Mouse (Mus musculus) neural tube, embryonic 14.5 days (tissue): ENCODE results near the gene Neurog1. TPM values are rescaled to one million over a fixed set of nuclear protein-coding genes. Genes with fewer than 3 reads are reported as not detected.

ENCODE experiments used
- ATAC-seq: fragments of 200-750 bp; cut with Nextera tagmentation; 2 replicates; pipeline ENCODE4 v1.8.0; 2017; ENCODE audit warnings: low read depth, mild to moderate bottlenecking, moderate TSS enrichment, moderate library complexity
- H3K27ac ChIP-seq: fragments of 300-500 bp; sonication (generic); 2 replicates; pipeline ENCODE4 v1.5.1; 2014; ENCODE audit warnings: low read depth, mild to moderate bottlenecking, control low read depth, low read length, moderate library complexity, mixed read lengths
- H3K27me3 ChIP-seq: fragments of 300-500 bp; sonication (generic); 2 replicates; pipeline ENCODE4 v1.6.1; 2014; ENCODE audit warnings: low read length; ENCODE audit not compliant: control insufficient read depth, insufficient read depth
- H3K36me3 ChIP-seq: fragments of 300-500 bp; sonication (generic); 2 replicates; pipeline ENCODE4 v1.6.1; 2014; ENCODE audit warnings: low read length, mixed read lengths; ENCODE audit not compliant: control insufficient read depth, insufficient read depth
- H3K4me1 ChIP-seq: fragments of 300-500 bp; sonication (generic); 2 replicates; pipeline ENCODE4 v1.6.1; 2014; ENCODE audit warnings: low read length; ENCODE audit not compliant: control insufficient read depth, insufficient read depth
- H3K4me2 ChIP-seq: fragments of 300-500 bp; sonication (generic); 2 replicates; pipeline ENCODE4 v1.6.1; 2014; ENCODE audit warnings: mild to moderate bottlenecking, low read depth, low read length, control low read depth
- H3K4me3 ChIP-seq: fragments of 300-500 bp; sonication (generic); 2 replicates; pipeline ENCODE4 v1.5.1; 2014; ENCODE audit warnings: low read depth, low read length, control low read depth, mixed read lengths
- H3K9ac ChIP-seq: fragments of 300-500 bp; sonication (generic); replicated peaks from 2 replicates; pipeline ENCODE4 v1.6.1; 2014; ENCODE audit warnings: low read depth, mild to moderate bottlenecking, control low read depth, low read length, mixed read lengths
- H3K9me3 ChIP-seq: fragments of 300-500 bp; sonication (generic); 2 replicates; pipeline ENCODE4 v1.6.1; 2016; ENCODE audit warnings: low read length; ENCODE audit not compliant: control insufficient read depth
- WGBS: fragments of 180-500 bp; shearing (Covaris S2); extraction: QIAGEN DNeasy Blood & Tissue Kit; methylation state at CpG from one replicate; pipeline ENCODE4 v1.1.7; 2014; 5-methylcytosine and 5-hydroxymethylcytosine counted together
- polyA plus RNA-seq: library from polyadenylated mRNA; unstranded; fragments of >200 nt; fragmentation: Nextera tagmentation; extraction: Ambion mirVana; gene quantifications from 2 replicates; pipeline ENCODE4 v1.2.1, GENCODE M21; 2014

Neurog1 gene
- 0.15 and 0.16 TPM in 2 replicates for polyA plus RNA-seq

DNA sequence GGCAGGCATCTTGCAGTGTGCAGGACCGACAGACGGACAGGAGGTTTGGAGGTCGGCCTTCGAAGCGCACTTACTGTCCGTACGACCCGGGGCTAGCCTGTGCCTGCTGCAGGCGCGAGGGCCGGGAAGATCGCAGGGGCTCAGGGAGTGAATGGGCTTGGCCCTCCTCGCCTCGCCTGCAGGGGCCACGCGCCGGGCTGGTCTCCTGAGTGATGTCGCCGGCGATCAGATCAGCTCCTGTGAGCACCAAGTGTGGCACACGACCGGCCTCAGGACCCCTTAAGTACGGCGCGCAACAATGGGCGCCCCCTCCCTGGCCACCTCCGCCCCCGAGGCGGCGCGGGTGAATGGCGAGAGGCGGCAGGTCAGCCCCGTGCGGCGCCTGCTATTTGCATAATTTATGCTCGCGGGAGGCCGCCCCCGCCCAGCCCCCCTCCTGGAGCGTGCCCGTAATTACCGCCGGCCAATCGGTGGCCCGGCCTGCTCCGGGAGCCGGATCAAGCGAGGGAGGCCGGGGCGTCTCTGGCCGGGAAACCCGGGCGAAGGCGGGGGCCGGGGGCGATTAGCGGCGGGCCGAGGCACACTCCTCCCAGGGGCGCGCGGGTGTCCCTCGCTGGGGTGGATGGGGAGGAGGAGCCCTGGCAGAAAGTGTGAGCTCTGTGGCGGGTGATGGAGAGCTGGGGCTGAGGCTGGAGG lies at the start of gene Neurog1:
Gene Neurog1 (minus strand): TSS at position 240 of the 696 bp plus-strand sequence.
- Histone ChIP-seq H3K27ac (no peak within 1 kb of the TSS), H3K27me3 (peaks cover 81% of the 10 kb centered on the region), H3K36me3 (no peaks in the 10 kb centered on the region), H3K4me1 (peaks cover 7% of the 10 kb centered on the region; the same call in 1 of the 2 replicates), H3K9ac (peak within 1 kb of the TSS; percentile 34; the same call in 1 of the 2 replicates), H3K4me2 (peak within 1 kb of the TSS; percentile 39), H3K4me3 (peak within 1 kb of the TSS; percentile 19), H3K9me3 (no peaks in the 10 kb centered on the region)
- 1% methylated on average over 64 of the region's 65 CpGs for WGBS
- ATAC-seq: peak; percentile 75

DNA sequence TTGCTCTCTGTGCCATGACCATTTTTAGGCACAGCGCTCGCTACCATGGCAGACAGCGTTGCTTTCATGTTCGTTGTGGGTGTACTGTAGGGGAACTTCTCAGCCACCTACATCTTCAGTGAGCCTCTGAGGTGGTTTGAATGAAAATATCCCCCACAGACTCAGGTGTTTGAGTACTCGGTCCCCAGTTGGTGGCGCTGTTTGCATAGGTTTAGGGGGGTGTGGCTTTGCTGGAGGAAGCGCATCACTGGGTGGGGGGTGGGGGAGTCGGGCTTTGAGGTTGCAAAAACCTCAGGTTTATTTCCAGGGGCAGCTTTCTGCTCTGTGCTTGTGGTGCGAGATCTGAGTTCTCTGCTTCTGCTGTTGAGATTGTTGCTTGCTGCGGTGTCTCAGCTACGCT lies 47.4 kb upstream of the Neurog1 start:
- no peak overlapping the region for H3K4me3 ChIP-seq
- peaks cover 26% of the 10 kb centered on the region for H3K27me3 ChIP-seq
- H3K36me3 ChIP-seq: no peaks in the 10 kb centered on the region
- H3K27ac ChIP-seq: no peak overlapping the region
- peaks cover 10% of the 10 kb centered on the region; the same call in 1 of the 2 replicates for H3K4me1 ChIP-seq
- no peak for ATAC-seq
- H3K9ac ChIP-seq: no peak overlapping the region
- H3K9me3 ChIP-seq: no peaks in the 10 kb centered on the region
- no peak overlapping the region for H3K4me2 ChIP-seq
- 95% methylated on average over 11 of the region's 11 CpGs for WGBS

DNA sequence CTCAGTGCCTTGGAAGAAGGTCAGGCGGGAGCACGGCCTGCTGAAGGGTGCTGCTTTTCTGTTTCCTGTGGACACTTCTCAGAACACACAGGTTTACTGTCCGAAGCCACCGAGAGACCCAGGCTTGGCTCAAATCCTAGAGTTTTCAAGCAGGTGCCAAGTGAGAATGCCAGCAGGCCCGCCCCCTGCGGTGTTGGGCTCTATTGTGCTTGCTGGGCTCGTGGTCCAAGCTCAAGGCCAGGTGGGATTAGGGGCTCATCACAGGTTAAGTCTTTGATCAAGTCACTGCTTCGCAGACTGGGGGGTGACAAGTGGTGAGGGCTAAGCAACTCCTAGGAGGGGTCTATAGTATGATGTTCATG lies 44.7 kb upstream of the Neurog1 start:
- Histone ChIP-seq H3K4me3 (peak overlapping the region; percentile 31), H3K9ac (peak overlapping the region; percentile 47), H3K4me1 (peaks cover 10% of the 10 kb centered on the region; the same call in 1 of the 2 replicates), H3K27me3 (peaks cover 30% of the 10 kb centered on the region), H3K27ac (no peak overlapping the region), H3K36me3 (no peaks in the 10 kb centered on the region), H3K9me3 (no peaks in the 10 kb centered on the region), H3K4me2 (peak overlapping the region; percentile 67)
- ATAC-seq: no peak
- 5% methylated on average over 8 of the region's 8 CpGs for WGBS

DNA sequence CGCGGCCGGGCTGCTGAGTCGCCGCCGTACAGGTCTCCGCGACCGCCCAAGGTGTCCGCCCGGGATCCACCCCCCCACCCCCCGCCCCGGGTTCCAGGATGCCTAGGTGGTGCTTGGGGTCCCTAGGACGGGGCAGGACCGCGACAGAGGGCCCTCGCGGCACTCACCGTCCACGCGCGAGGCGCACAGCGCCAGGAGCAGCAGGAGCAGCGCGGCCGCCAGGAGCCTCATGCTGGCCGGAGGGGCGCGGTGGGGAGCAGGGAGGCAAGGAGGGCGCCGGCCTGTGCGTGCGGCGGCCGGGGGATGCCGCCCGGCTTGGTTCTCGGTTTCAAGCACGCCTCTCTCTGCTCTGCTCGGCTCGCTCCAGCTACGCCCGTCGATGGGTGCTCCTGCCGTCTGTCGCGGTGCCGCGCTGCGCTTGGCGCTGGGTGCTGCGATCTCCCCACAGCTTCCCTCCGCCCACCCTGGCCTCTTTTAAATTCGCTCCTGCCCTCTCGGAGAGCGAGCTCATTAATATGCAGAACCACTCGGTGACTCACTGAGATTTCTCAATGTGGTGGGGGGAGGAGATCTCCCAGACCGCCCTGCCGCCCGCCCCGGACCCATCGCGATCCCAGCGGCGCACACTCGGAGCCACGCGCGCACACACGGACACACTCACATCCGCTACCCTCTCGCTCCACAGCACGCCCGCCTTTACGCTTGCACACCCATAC lies 44.1 kb upstream of the Neurog1 start, which contains the start of gene Cxcl14:
Gene Cxcl14 (minus strand): TSS at position 609 of the 716 bp plus-strand sequence.
- peak within 1 kb of the TSS; percentile 67 for H3K4me2 ChIP-seq
- H3K27me3 ChIP-seq: peaks cover 30% of the 10 kb centered on the region
- H3K9ac ChIP-seq: peak within 1 kb of the TSS; percentile 47
- no peaks in the 10 kb centered on the region for H3K9me3 ChIP-seq
- H3K4me1 ChIP-seq: peaks cover 10% of the 10 kb centered on the region; the same call in 1 of the 2 replicates
- H3K36me3 ChIP-seq: no peaks in the 10 kb centered on the region
- no peak within 1 kb of the TSS for H3K27ac ChIP-seq
- ATAC-seq: peak; percentile 54; the same call in 1 of the 2 replicates
- H3K4me3 ChIP-seq: peak within 1 kb of the TSS; percentile 31
- 1% methylated on average over 74 of the region's 76 CpGs for WGBS

DNA sequence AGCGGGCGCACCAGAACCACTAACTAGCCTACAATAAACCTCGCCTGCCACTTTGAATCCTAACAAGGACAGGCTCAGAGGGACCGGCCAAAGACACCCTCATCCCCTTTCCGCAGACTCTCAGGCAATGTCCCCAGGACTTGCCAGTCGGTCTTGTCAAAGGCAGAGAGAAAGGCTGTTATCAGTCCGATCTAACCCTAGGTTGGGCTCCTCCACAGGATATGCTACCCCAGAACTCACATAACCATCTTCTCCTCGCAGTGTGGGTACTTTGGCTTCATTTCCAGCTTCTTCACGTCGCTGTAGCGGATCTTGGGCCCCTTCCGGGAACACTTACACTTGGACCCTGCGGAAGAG lies 43.6 kb upstream of the Neurog1 start:
- no peaks in the 10 kb centered on the region for H3K9me3 ChIP-seq
- no peaks in the 10 kb centered on the region for H3K36me3 ChIP-seq
- ATAC-seq: no peak
- H3K4me1 ChIP-seq: peaks cover 10% of the 10 kb centered on the region; the same call in 1 of the 2 replicates
- WGBS: 2% methylated on average over 13 of the region's 13 CpGs
- no peak overlapping the region for H3K27ac ChIP-seq
- H3K4me3 ChIP-seq: peak overlapping the region; percentile 31
- H3K4me2 ChIP-seq: peak overlapping the region; percentile 67
- peaks cover 30% of the 10 kb centered on the region for H3K27me3 ChIP-seq
- H3K9ac ChIP-seq: no peak overlapping the region; the same call in 1 of the 2 replicates

GRCm38 (mm10) chr13:56294908-56295307 lies 42.9 kb upstream of the Neurog1 start:
- 3% methylated on average over 10 of the region's 10 CpGs for WGBS
- no peak overlapping the region for H3K27ac ChIP-seq
- no peaks in the 10 kb centered on the region for H3K36me3 ChIP-seq
- H3K27me3 ChIP-seq: peaks cover 30% of the 10 kb centered on the region
- H3K9me3 ChIP-seq: no peaks in the 10 kb centered on the region
- peaks cover 10% of the 10 kb centered on the region; the same call in 1 of the 2 replicates for H3K4me1 ChIP-seq
- H3K4me3 ChIP-seq: no peak overlapping the region
- H3K9ac ChIP-seq: no peak overlapping the region
- H3K4me2 ChIP-seq: no peak overlapping the region
- no peak for ATAC-seq

GRCm38 (mm10) chr13:56289998-56290397 lies 38.0 kb upstream of the Neurog1 start:
- Histone ChIP-seq H3K36me3 (no peaks in the 10 kb centered on the region), H3K27ac (no peak overlapping the region), H3K27me3 (peaks cover 9% of the 10 kb centered on the region), H3K9me3 (no peaks in the 10 kb centered on the region), H3K4me3 (no peak overlapping the region), H3K9ac (no peak overlapping the region), H3K4me2 (no peak overlapping the region), H3K4me1 (no peaks in the 10 kb centered on the region)
- ATAC-seq: no peak
- 79% methylated on average over 6 of the region's 6 CpGs for WGBS

- no peak overlapping the region for H3K9ac ChIP-seq
- H3K36me3 ChIP-seq: no peaks in the 10 kb centered on the region
- H3K4me1 ChIP-seq: no peaks in the 10 kb centered on the region
- no peak overlapping the region for H3K4me2 ChIP-seq
- WGBS: 65% methylated on average over 11 of the region's 11 CpGs
- peaks cover 3% of the 10 kb centered on the region for H3K27me3 ChIP-seq
- H3K9me3 ChIP-seq: no peaks in the 10 kb centered on the region
- no peak for ATAC-seq
- no peak overlapping the region for H3K27ac ChIP-seq
- no peak overlapping the region for H3K4me3 ChIP-seq
Observed at GRCm38 (mm10) chr13:56289261-56289660, 37.3 kb upstream of the Neurog1 start.

DNA sequence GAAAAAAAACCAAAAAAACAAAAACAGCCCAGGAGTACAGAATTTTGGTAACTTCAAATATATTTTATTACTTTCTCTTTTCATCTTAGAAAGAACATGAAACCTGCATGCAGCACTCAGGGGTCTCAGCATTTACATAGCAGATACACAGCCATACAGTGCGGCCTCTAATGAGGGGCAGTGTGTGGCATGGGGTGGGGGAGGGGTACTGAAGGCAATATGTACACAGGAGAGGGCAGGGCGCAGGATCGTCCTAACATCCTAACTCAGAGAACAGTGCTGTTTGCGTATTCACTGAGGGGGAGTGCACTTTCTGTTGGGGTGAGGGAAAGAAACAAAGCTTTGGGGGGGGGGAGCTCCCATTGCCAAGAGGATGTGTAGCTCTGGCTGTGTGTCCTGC lies 36.6 kb upstream of the Neurog1 start:
- H3K9me3 ChIP-seq: no peaks in the 10 kb centered on the region
- H3K27ac ChIP-seq: no peak overlapping the region
- no peak for ATAC-seq
- H3K27me3 ChIP-seq: no peaks in the 10 kb centered on the region
- no peak overlapping the region for H3K4me2 ChIP-seq
- H3K9ac ChIP-seq: no peak overlapping the region
- no peak overlapping the region for H3K4me3 ChIP-seq
- H3K36me3 ChIP-seq: no peaks in the 10 kb centered on the region
- H3K4me1 ChIP-seq: no peaks in the 10 kb centered on the region
- 46% methylated on average over 4 of the region's 4 CpGs for WGBS
